Mouse (Mus musculus) adipocyte (in vitro differentiated cells): ENCODE results near the gene Btk.
"Not testable (repeated sequence)": the region's sequence is repeated elsewhere in the genome, so short reads cannot be mapped to it uniquely, and the experiment has no call there.

ENCODE experiments used
- DNase-seq: peaks from one replicate; pipeline ENCODE4 v3.0.0-alpha.2; 2016; ENCODE audit warnings: low spot score

Btk gene

GRCm38 (mm10) chrX:134580528-134581305, 2.7 kb downstream of the Btk start:
- no peak for DNase-seq

- DNase-seq, result no peak
These were observed 5.5 kb downstream of the Btk start for GRCm38 (mm10) chrX:134577896-134578295.

- no peak for DNase-seq
These were observed 16.7 kb downstream of the Btk start for GRCm38 (mm10) chrX:134566536-134567222.

GRCm38 (mm10) chrX:134564326-134564725, 19.0 kb downstream of the Btk start:
- no peak for DNase-seq

GRCm38 (mm10) chrX:134554425-134554824, 28.9 kb downstream of the Btk start:
- no peak for DNase-seq

GRCm38 (mm10) chrX:134553326-134553725, 30.0 kb downstream of the Btk start:
- peak; percentile 53 for DNase-seq

- DNase-seq, result peak; percentile 77
These were observed 32.5 kb downstream of the Btk start for GRCm38 (mm10) chrX:134550903-134551302.

- DNase-seq, result no peak
These were observed 36.0 kb downstream of the Btk start for GRCm38 (mm10) chrX:134547330-134547729.

- DNase-seq, result no peak
These were observed 41.4 kb downstream of the Btk start for GRCm38 (mm10) chrX:134541955-134542308.

- DNase-seq, result peak; percentile 56
These were observed 42.0 kb downstream of the Btk start, which contains the start of gene Timm8a1 for GRCm38 (mm10) chrX:134541145-134541954. Gene Timm8a1 (minus strand): TSS chrX:134541865.

GRCm38 (mm10) chrX:134540414-134541135, 42.8 kb downstream of the Btk start:
- peak; percentile 43 for DNase-seq

- DNase-seq, result not testable (repeated sequence)
These were observed 43.6 kb downstream of the Btk start for GRCm38 (mm10) chrX:134539795-134540194.

- no peak for DNase-seq
These were observed 50.0 kb downstream of the Btk start for GRCm38 (mm10) chrX:134533346-134533745.

GRCm38 (mm10) chrX:134525260-134525659, 58.1 kb downstream of the Btk start:
- no peak for DNase-seq

GRCm38 (mm10) chrX:134523772-134524171, 59.6 kb downstream of the Btk start:
- no peak for DNase-seq

GRCm38 (mm10) chrX:134509473-134509872, 73.9 kb downstream of the Btk start:
- DNase-seq, result no peak

- DNase-seq, result no peak
These were observed 75.4 kb downstream of the Btk start for GRCm38 (mm10) chrX:134507977-134508376.

- peak; percentile 2 for DNase-seq
These were observed 82.7 kb downstream of the Btk start for GRCm38 (mm10) chrX:134500651-134501050.
